Mouse (Mus musculus): ENCODE data around the gene Gm17482. TPM values are rescaled to one million over a fixed set of nuclear protein-coding genes. Genes with fewer than 3 reads are reported as not detected.

The Gm17482 gene
- not detected in 2 replicates for polyA plus RNA-seq (2016; fragmentation: Nextera tagmentation; extraction: Ambion mirVana)

GRCm38 (mm10) chr6:115227043-115227442 lies at the start of gene Gm17482:
Gene Gm17482 (plus strand): TSS chr6:115227343.
- Histone ChIP-seq H3K27ac (no peak within 1 kb of the TSS), H3K4me3 (no peak within 1 kb of the TSS), H3K9me3 (no peaks in the 10 kb centered on the region), H3K4me1 (no peaks in the 10 kb centered on the region), H3K27me3 (ENCODE audit: insufficient read depth, poor library complexity, severe bottlenecking) (peaks cover 43% of the 10 kb centered on the region), H3K36me3 (no peaks in the 10 kb centered on the region)
- WGBS: 67% methylated on average over 4 of the region's 4 CpGs
- DNase-seq (ENCODE audit: low spot score): no peak

- WGBS: 24% methylated on average over 3 of the region's 3 CpGs
- no peaks in the 10 kb centered on the region for H3K27me3 ChIP-seq (ENCODE audit: insufficient read depth, poor library complexity, severe bottlenecking)
- no peak for DNase-seq (ENCODE audit: low spot score)
- H3K9me3 ChIP-seq: no peaks in the 10 kb centered on the region
- H3K27ac ChIP-seq: no peak overlapping the region
- H3K4me3 ChIP-seq: no peak overlapping the region
- H3K4me1 ChIP-seq: no peaks in the 10 kb centered on the region
- no peaks in the 10 kb centered on the region for H3K36me3 ChIP-seq
These were observed 48.3 kb upstream of the Gm17482 start for GRCm38 (mm10) chr6:115178826-115179225.

GRCm38 (mm10) chr6:115181094-115181493 lies 46.0 kb upstream of the Gm17482 start:
- Histone ChIP-seq H3K27ac (no peak overlapping the region), H3K9me3 (no peaks in the 10 kb centered on the region), H3K4me1 (no peaks in the 10 kb centered on the region), H3K4me3 (no peak overlapping the region), H3K36me3 (no peaks in the 10 kb centered on the region), H3K27me3 (ENCODE audit: insufficient read depth, poor library complexity, severe bottlenecking) (no peaks in the 10 kb centered on the region)
- WGBS: 81% methylated on average over 2 of the region's 2 CpGs
- DNase-seq (ENCODE audit: low spot score): no peak

DNA sequence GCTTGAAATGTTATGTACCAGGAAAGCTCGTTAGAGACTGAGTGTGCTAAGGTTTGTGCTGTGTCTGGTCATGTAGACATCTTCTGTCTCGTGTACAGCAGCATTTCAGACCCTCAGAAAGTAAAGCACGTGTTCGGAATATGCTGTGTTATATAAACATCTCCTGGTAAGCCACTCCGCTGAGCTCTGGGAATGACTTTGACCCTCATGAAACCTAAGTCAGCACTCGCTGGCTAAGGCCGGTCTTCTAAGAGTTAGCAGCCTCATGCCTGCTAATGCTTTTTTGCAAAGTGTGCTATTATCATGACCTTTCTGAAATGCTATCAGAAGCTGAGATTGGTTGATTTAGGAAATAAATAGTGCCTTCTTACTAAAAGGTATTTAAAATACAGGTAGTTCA lies 36.0 kb upstream of the Gm17482 start:
- Histone ChIP-seq H3K27me3 (ENCODE audit: insufficient read depth, poor library complexity, severe bottlenecking) (peaks cover 4% of the 10 kb centered on the region; the same call in 1 of the 2 replicates), H3K4me1 (no peaks in the 10 kb centered on the region), H3K4me3 (no peak overlapping the region), H3K9me3 (no peaks in the 10 kb centered on the region), H3K36me3 (no peaks in the 10 kb centered on the region), H3K27ac (no peak overlapping the region)
- WGBS: 75% methylated on average over 7 of the region's 7 CpGs
- no peak for DNase-seq (ENCODE audit: low spot score)

DNA sequence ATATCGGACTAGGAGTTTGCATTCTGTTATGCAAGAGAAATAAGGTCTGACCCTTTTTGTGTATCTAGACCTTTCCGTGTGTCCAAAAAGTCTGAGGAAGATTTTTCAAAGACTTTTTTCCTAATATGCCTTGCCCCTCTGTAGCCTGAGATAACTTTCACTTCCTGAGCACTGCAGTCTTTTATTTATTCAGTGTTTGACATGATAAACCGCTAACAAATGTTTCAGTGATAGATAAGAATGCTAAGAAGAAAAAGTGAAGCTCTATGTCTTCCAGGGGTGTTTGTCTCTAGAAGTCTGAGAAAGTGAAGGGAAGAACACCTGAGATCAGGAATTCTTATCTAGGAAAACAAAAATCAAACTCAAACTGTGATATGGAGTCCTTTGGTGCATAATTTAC lies 26.4 kb upstream of the Gm17482 start:
- Histone ChIP-seq H3K4me1 (no peaks in the 10 kb centered on the region), H3K36me3 (no peaks in the 10 kb centered on the region), H3K27me3 (ENCODE audit: insufficient read depth, poor library complexity, severe bottlenecking) (no peaks in the 10 kb centered on the region), H3K4me3 (no peak overlapping the region), H3K9me3 (no peaks in the 10 kb centered on the region), H3K27ac (no peak overlapping the region)
- WGBS: 55% methylated on average over 3 of the region's 3 CpGs
- DNase-seq (ENCODE audit: low spot score): no peak

DNA sequence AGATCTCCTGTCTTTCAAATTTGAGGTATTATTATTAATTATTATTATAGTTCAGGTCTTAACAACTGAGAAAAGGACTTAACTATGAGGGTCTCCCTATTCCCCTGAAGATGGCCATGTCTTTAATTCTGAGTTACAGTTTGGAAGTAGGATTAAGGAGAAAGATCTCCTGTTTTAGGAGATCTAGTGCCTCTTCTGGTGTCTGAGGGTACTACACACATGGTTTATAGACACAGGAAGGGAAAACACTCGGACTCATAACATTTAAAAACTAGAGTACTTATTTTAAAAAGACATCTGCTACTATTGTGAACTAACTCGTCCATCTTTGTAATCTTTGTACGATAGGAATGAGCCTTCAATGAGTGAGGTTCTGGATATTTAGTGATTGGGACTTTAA lies 24.1 kb upstream of the Gm17482 start:
- Histone ChIP-seq H3K36me3 (no peaks in the 10 kb centered on the region), H3K27ac (no peak overlapping the region), H3K4me3 (no peak overlapping the region), H3K4me1 (no peaks in the 10 kb centered on the region), H3K27me3 (ENCODE audit: insufficient read depth, poor library complexity, severe bottlenecking) (no peaks in the 10 kb centered on the region), H3K9me3 (no peaks in the 10 kb centered on the region)
- no peak for DNase-seq (ENCODE audit: low spot score)
- 62% methylated on average over 3 of the region's 3 CpGs for WGBS

DNA sequence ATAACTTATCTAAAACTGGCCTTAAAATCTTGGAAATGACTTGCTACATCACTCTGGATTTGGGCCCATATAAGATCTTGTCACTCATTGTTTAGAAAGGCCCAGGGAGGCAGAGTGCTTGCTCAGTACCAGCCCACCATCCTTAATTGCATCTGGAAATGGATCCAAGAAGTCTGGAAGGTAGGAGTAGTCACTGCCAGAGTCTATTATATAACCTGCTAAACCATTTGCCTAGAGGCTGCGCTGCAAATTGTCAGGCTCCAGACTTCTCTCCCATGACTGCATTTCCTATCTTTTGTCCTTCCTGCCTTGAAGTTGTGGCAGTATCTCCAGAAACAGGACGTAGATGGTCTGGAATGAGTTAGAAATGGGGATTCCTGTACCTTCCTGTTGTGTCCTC lies 17.0 kb upstream of the Gm17482 start:
- 62% methylated on average over 2 of the region's 2 CpGs for WGBS
- Histone ChIP-seq H3K4me3 (no peak overlapping the region), H3K27ac (no peak overlapping the region), H3K4me1 (peaks cover 7% of the 10 kb centered on the region; the same call in 1 of the 2 replicates), H3K27me3 (ENCODE audit: insufficient read depth, poor library complexity, severe bottlenecking) (no peaks in the 10 kb centered on the region), H3K36me3 (no peaks in the 10 kb centered on the region), H3K9me3 (no peaks in the 10 kb centered on the region)
- DNase-seq (ENCODE audit: low spot score): no peak

- Histone ChIP-seq H3K36me3 (no peaks in the 10 kb centered on the region), H3K9me3 (no peaks in the 10 kb centered on the region), H3K27ac (no peak overlapping the region), H3K4me3 (no peak overlapping the region), H3K27me3 (ENCODE audit: insufficient read depth, poor library complexity, severe bottlenecking) (0 out of 2 replicates have a peak, but pooled peaks cover 5% of the 10 kb centered on the region), H3K4me1 (peaks cover 7% of the 10 kb centered on the region; the same call in 1 of the 2 replicates)
- 84% methylated on average over 3 of the region's 3 CpGs for WGBS
- no peak for DNase-seq (ENCODE audit: low spot score)
These were observed 16.3 kb upstream of the Gm17482 start for GRCm38 (mm10) chr6:115210820-115211219.

DNA sequence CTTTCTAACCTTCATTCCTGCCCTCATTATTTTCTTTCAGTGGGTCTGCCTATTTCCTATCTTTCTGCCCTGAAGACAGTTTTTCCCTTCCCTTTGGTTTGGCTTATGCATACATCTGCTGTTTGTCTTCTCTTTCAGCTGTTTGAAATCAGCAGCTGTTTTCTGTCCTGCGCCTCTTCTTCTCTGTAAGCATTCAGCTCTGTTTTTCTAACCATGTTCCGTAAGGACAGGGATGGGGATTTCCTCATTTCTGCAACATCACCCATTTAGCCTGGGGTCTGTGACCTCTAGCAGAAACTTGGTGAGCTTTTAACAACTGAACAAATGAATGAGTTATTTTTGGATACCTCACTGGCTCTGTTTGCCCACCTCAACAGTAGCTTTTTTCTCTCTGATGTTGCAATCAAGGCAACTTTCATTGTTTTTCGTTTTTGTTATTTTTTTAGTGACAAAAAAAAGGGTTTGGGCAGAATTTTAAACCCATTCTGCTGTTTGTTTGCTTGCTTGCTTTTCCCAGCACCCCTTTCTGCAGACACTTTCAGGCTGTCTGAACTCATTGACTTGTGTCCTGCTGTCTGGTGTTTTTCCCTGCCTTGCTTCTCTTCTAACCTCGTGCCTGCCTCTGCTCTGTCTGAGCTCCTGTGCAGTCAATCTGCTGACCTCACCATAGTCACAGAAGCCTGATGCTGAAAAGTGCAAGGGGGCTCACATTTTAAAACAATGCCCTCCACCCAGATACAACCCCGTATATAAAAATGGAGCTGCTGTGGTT lies 14.8 kb upstream of the Gm17482 start:
- Histone ChIP-seq H3K27ac (no peak overlapping the region), H3K36me3 (no peaks in the 10 kb centered on the region), H3K9me3 (no peaks in the 10 kb centered on the region), H3K27me3 (ENCODE audit: insufficient read depth, poor library complexity, severe bottlenecking) (0 out of 2 replicates have a peak, but pooled peaks cover 7% of the 10 kb centered on the region), H3K4me3 (no peak overlapping the region), H3K4me1 (peaks cover 7% of the 10 kb centered on the region; the same call in 1 of the 2 replicates)
- DNase-seq (ENCODE audit: low spot score): no peak
- WGBS: 54% methylated on average over 5 of the region's 5 CpGs

DNA sequence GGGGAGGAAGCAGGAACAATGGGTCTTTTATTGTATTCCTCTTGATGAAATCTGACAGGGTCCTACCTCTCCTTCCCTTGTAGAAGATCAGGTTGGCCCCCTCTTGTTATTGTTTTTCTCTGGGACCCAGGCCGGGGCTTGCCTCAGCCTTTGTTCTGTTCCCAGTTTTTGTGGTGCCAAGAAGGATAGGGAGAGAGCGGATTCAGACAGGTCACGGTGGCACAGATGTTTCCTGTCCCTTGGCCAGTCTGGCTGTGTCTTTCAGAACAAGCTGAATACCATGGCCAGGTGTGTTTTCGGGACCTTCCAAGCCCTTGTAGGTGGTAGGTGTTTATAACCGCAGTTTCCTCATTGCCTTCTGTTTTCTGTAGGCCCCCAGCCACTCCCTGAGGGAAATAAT lies 14.0 kb upstream of the Gm17482 start:
- no peak overlapping the region for H3K4me3 ChIP-seq
- H3K27me3 ChIP-seq (ENCODE audit: insufficient read depth, poor library complexity, severe bottlenecking): 0 out of 2 replicates have a peak, but pooled peaks cover 7% of the 10 kb centered on the region
- no peaks in the 10 kb centered on the region for H3K9me3 ChIP-seq
- WGBS: 63% methylated on average over 5 of the region's 5 CpGs
- no peak for DNase-seq (ENCODE audit: low spot score)
- H3K27ac ChIP-seq: no peak overlapping the region
- no peaks in the 10 kb centered on the region for H3K36me3 ChIP-seq
- peaks cover 7% of the 10 kb centered on the region; the same call in 1 of the 2 replicates for H3K4me1 ChIP-seq

- no peak overlapping the region for H3K4me3 ChIP-seq
- no peak for DNase-seq (ENCODE audit: low spot score)
- H3K9me3 ChIP-seq: no peaks in the 10 kb centered on the region
- H3K4me1 ChIP-seq: no peaks in the 10 kb centered on the region
- peaks cover 21% of the 10 kb centered on the region for H3K27me3 ChIP-seq (ENCODE audit: insufficient read depth, poor library complexity, severe bottlenecking)
- no peak overlapping the region for H3K27ac ChIP-seq
- WGBS: 78% methylated on average over 8 of the region's 8 CpGs
- no peaks in the 10 kb centered on the region for H3K36me3 ChIP-seq
These were observed 5.9 kb upstream of the Gm17482 start for GRCm38 (mm10) chr6:115221215-115221641.

- no peak overlapping the region for H3K27ac ChIP-seq
- H3K4me3 ChIP-seq: no peak overlapping the region
- no peaks in the 10 kb centered on the region for H3K36me3 ChIP-seq
- H3K4me1 ChIP-seq: no peaks in the 10 kb centered on the region
- peaks cover 35% of the 10 kb centered on the region for H3K27me3 ChIP-seq (ENCODE audit: insufficient read depth, poor library complexity, severe bottlenecking)
- no peaks in the 10 kb centered on the region for H3K9me3 ChIP-seq
- DNase-seq (ENCODE audit: low spot score): no peak
- 77% methylated on average over 3 of the region's 3 CpGs for WGBS
These were observed 1.6 kb upstream of the Gm17482 start for GRCm38 (mm10) chr6:115225519-115225918.

DNA sequence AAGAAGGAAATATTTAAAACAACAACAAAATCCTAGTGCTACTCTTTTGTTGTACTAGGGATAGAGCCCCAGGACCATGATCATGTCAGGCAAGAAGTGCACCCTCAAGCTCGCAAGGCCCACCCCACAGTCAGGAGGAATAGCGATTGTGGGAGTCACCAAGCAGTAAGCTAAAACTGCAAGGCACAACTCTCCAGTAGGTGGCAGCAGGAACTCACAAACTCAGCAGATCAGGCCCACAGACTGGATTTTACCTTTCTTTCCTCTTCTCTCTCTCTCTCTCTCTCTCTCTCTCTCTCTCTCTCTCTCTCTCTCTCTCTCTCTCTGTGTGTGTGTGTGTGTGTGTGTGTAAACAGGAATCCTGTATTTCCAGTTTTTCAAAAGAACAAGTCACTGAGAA lies 386 bp downstream of the Gm17482 start:
- H3K27me3 ChIP-seq (ENCODE audit: insufficient read depth, poor library complexity, severe bottlenecking): peaks cover 48% of the 10 kb centered on the region

More for the DNA sequence above, 386 bp downstream of the Gm17482 start:
- Histone ChIP-seq H3K36me3 (no peaks in the 10 kb centered on the region), H3K4me1 (no peaks in the 10 kb centered on the region), H3K27ac (no peak overlapping the region), H3K4me3 (no peak overlapping the region), H3K9me3 (no peaks in the 10 kb centered on the region)
- DNase-seq (ENCODE audit: low spot score): peak; percentile 79
- WGBS: 4% methylated on average over 2 of the region's 2 CpGs
